10 mouse cellular contexts compared by ENCODE assay signal in the genomic region with DNA sequence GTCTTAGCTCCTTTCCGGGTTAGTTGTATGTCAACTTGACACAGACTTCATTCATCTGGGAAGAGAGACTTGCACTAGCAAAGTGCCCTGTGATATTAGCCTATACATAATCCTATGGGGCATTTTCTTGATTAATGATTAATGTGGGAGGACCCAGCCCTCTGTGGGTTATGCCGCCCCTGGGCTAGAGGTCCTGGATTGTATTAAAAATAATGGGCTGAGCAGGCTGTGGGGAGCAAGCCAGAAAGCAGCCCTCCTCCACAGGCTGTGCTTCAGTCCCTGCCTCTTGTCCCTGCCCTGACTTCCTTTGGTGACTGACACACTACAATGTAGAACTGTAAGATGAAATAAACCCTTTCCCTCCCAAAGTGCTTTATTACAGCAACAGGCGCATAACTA. TPM values are rescaled to one million over a fixed set of nuclear protein-coding genes. Genes with fewer than 3 reads are reported as not detected.
DNase-seq lines count a peak whose midpoint lies in the region; ATAC-seq and TF ChIP-seq lines count a peak whose summit lies in the region.
"Had no signal": no experiment of that assay in that cellular context is flagged by ENCODE, and none has a peak within 500 bp of the region (broad histone marks: within the 10 kb centered on the region; RNA-seq: fewer than 3 reads in every experiment).

No protein-coding gene starts in this region.

- H3K4me2 ChIP-seq in heart, embryonic 11.5 days = peak overlapping the region; percentile 66
- peak overlapping the region; percentile 55 for H3K4me2 ChIP-seq in limb, embryonic 13.5 days (replicated peaks)
- H3K4me2 ChIP-seq in embryonic facial prominence, embryonic 15.5 days (replicated peaks) = peak overlapping the region; percentile 37; the same call in 1 of the 2 replicates
- peak overlapping the region; percentile 60 for H3K4me2 ChIP-seq in liver, postnatal 0 days (ENCODE audit: low read depth, low read length)

- H3K27ac ChIP-seq in heart, embryonic 11.5 days (ENCODE audit: low read depth, low read length) = no peak overlapping the region
- H3K27ac ChIP-seq in limb, embryonic 13.5 days = no peak overlapping the region
- no peak overlapping the region for H3K27ac ChIP-seq in limb, embryonic 10.5 days
- H3K27ac ChIP-seq in embryonic facial prominence, embryonic 15.5 days (replicated peaks) = no peak overlapping the region
- H3K27ac ChIP-seq in liver, postnatal 0 days (ENCODE audit: low read depth) = no peak overlapping the region

- no peaks in the 10 kb centered on the region for H3K36me3 ChIP-seq in heart, embryonic 11.5 days (ENCODE audit: control insufficient read depth, insufficient read depth, low read length)
- no peaks in the 10 kb centered on the region for H3K36me3 ChIP-seq in limb, embryonic 13.5 days
- no peaks in the 10 kb centered on the region for H3K36me3 ChIP-seq in limb, embryonic 10.5 days
- H3K36me3 ChIP-seq in embryonic facial prominence, embryonic 15.5 days = no peaks in the 10 kb centered on the region
- no peaks in the 10 kb centered on the region for H3K36me3 ChIP-seq in liver, postnatal 0 days (replicated peaks; ENCODE audit: insufficient read depth, low read length)

- 49% methylated on average over 3 of the region's 3 CpGs for WGBS in heart, embryonic 11.5 days (ENCODE audit: insufficient replicate concordance)
- 34% methylated on average over 3 of the region's 3 CpGs for WGBS in limb, embryonic 13.5 days
- 47% methylated on average over 3 of the region's 3 CpGs for WGBS in limb, embryonic 10.5 days
- 38% methylated on average over 3 of the region's 3 CpGs for WGBS in embryonic facial prominence, embryonic 15.5 days
- WGBS in liver, postnatal 0 days (ENCODE audit: insufficient replicate concordance) = 39% methylated on average over 3 of the region's 3 CpGs

- no peak for DNase-seq in heart, postnatal 25 days (ENCODE audit: low spot score)
- no peak for DNase-seq in limb, embryonic 10.5 days (ENCODE audit: low spot score)
- no peak for DNase-seq in liver, postnatal 0 days
- no peak for DNase-seq in frontal cortex, postnatal 10 days (ENCODE audit: low spot score in 2 of 2)

- no peak overlapping the region for H3K4me3 ChIP-seq in heart, embryonic 11.5 days (ENCODE audit: low read depth, low read length)
- H3K4me3 ChIP-seq in limb, embryonic 13.5 days = no peak overlapping the region
- H3K4me3 ChIP-seq in limb, embryonic 10.5 days = no peak overlapping the region
- no peak overlapping the region for H3K4me3 ChIP-seq in embryonic facial prominence, embryonic 15.5 days (replicated peaks)
- peak overlapping the region; percentile 14; the same call in 1 of the 2 replicates for H3K4me3 ChIP-seq in liver, postnatal 0 days (ENCODE audit: low read depth, low read length)

- intact Hi-C loops in heart, postnatal 25 days (cut with DNase I) = loop anchor here (1.0 to 5.0 kb wide), 4 partner anchors 122 to 297 kb away; a partner anchor contains a TSS

- TF ChIP-seq CTCF in liver, postnatal 0 days (IDR thresholded peaks at IDR 0.05; ENCODE audit: low read depth) = no peak

- H3K9ac ChIP-seq in heart, embryonic 11.5 days (ENCODE audit: low read depth, low read length) = no peak overlapping the region
- H3K9ac ChIP-seq in limb, embryonic 13.5 days = no peak overlapping the region
- H3K9ac ChIP-seq in embryonic facial prominence, embryonic 15.5 days = no peak overlapping the region
- no peak overlapping the region for H3K9ac ChIP-seq in liver, postnatal 0 days (replicated peaks)

- TF ChIP-seq EP300 in liver, postnatal 0 days (IDR thresholded peaks at IDR 0.05; ENCODE audit: low read depth) = no peak

- ATAC-seq in heart, embryonic 11.5 days (replicated peaks; ENCODE audit: insufficient number of reproducible peaks, low FRiP score, low TSS enrichment) = no peak
- no peak; the same call in 1 of the 2 replicates for ATAC-seq in limb, embryonic 13.5 days (ENCODE audit: low FRiP score, low read depth)
- ATAC-seq in embryonic facial prominence, embryonic 15.5 days (ENCODE audit: insufficient number of reproducible peaks, low FRiP score, low TSS enrichment, low read depth) = peak; percentile 19; the same call in 1 of the 2 replicates
- peak; percentile 47; the same call in 1 of the 2 replicates for ATAC-seq in liver, postnatal 0 days
- no peak for ATAC-seq in megakaryocyte-erythroid progenitor cell, adult 5-6 weeks (replicated peaks; ENCODE audit: low FRiP score, low TSS enrichment, poor library complexity, severe bottlenecking)

- H3K9me3 ChIP-seq in heart, embryonic 11.5 days (replicated peaks; ENCODE audit: control insufficient read depth, low read length) = no peaks in the 10 kb centered on the region
- no peaks in the 10 kb centered on the region for H3K9me3 ChIP-seq in limb, embryonic 13.5 days
- no peaks in the 10 kb centered on the region for H3K9me3 ChIP-seq in limb, embryonic 10.5 days (replicated peaks)
- no peaks in the 10 kb centered on the region for H3K9me3 ChIP-seq in embryonic facial prominence, embryonic 15.5 days (replicated peaks)
- no peaks in the 10 kb centered on the region for H3K9me3 ChIP-seq in liver, postnatal 0 days (ENCODE audit: low read length)

- H3K4me1 ChIP-seq in heart, embryonic 11.5 days (ENCODE audit: control insufficient read depth, insufficient read depth, low read length) = no peaks in the 10 kb centered on the region
- H3K4me1 ChIP-seq in limb, embryonic 13.5 days = peaks cover 7% of the 10 kb centered on the region; the same call in 1 of the 2 replicates
- peaks cover 13% of the 10 kb centered on the region for H3K4me1 ChIP-seq in limb, embryonic 10.5 days
- H3K4me1 ChIP-seq in embryonic facial prominence, embryonic 15.5 days = peaks cover 5% of the 10 kb centered on the region
- H3K4me1 ChIP-seq in liver, postnatal 0 days (ENCODE audit: insufficient read depth) = no peaks in the 10 kb centered on the region

- H3K27me3 ChIP-seq in heart, embryonic 11.5 days (ENCODE audit: control insufficient read depth, insufficient read depth, low read length) = no peaks in the 10 kb centered on the region
- H3K27me3 ChIP-seq in limb, embryonic 13.5 days = 0 out of 2 replicates have a peak, but pooled peaks cover 6% of the 10 kb centered on the region
- H3K27me3 ChIP-seq in limb, embryonic 10.5 days (ENCODE audit: low read depth, poor library complexity, severe bottlenecking) = 0 out of 2 replicates have a peak, but pooled peaks cover 9% of the 10 kb centered on the region
- no peaks in the 10 kb centered on the region for H3K27me3 ChIP-seq in embryonic facial prominence, embryonic 15.5 days
- no peaks in the 10 kb centered on the region for H3K27me3 ChIP-seq in liver, postnatal 0 days (ENCODE audit: insufficient read depth, low read length)

RNA-seq across cellular contexts. Expression of a gene that starts 37.4 kb away (rescaled TPM):
- not detected in 2 replicates for polyA plus RNA-seq in heart, embryonic 11.5 days (2014; fragmentation: Nextera tagmentation; extraction: Ambion mirVana)
- not detected for total RNA-seq in heart, postnatal 25 days (2021)
- not detected in 2 replicates for polyA plus RNA-seq in limb, embryonic 13.5 days (2015; fragmentation: Nextera tagmentation; extraction: Ambion mirVana)
- polyA plus RNA-seq in limb, embryonic 10.5 days (2016; fragmentation: Nextera tagmentation; extraction: Ambion mirVana) = not detected in 2 replicates
- not detected in 2 replicates for polyA plus RNA-seq in embryonic facial prominence, embryonic 15.5 days (2015; fragmentation: Nextera tagmentation; extraction: Ambion mirVana)
- polyA plus RNA-seq in liver, postnatal 0 days (2015; fragmentation: Nextera tagmentation; extraction: Ambion mirVana) = not detected in 2 replicates
- total RNA-seq in megakaryocyte-erythroid progenitor cell, adult 5-6 weeks (2014; fragmentation: Nextera tagmentation) = not detected in 2 replicates
- total RNA-seq in megakaryocyte-erythroid progenitor cell, adult 5-6 weeks (2017) = not detected in 2 replicates
- total RNA-seq: gastrocnemius, postnatal 4 days had no signal
- polyA plus RNA-seq: limb, embryonic 14.5 days had no signal

Comparison
In these comparisons a context has a peak if more than half of its experiments do, and no peak if none do; other contexts are left out.
1. ATAC-seq: peak in embryonic facial prominence, embryonic 15.5 days (single experiment) and liver, postnatal 0 days (single experiment); none in heart, embryonic 11.5 days (single experiment), limb, embryonic 13.5 days (single experiment) and megakaryocyte-erythroid progenitor cell, adult 5-6 weeks (single experiment).
2. Peak in every context shown above with its lines, with median percentiles within 50 percentile points of each other: H3K4me2 ChIP-seq.